Mouse (Mus musculus) cerebellum, postnatal 14 days (tissue): ENCODE measurements around the gene Retreg2.

Experiments
- DNase-seq, 2 experiments: peaks; one replicate each; pipeline ENCODE4 v3.0.0; 2021; ENCODE audit warnings: mixed read lengths in 2 of 2

Retreg2 gene

GRCm38 (mm10) chr1:75168472-75169464 lies 26.2 kb downstream of the Retreg2 start, which contains the start of gene Zfand2b:
Zfand2b (plus strand) TSS chr1:75168646.
- DNase-seq: peak; percentile 97

- peak; percentile 90 to 92 for DNase-seq
Observed at GRCm38 (mm10) chr1:75179334-75180104, 36.9 kb downstream of the Retreg2 start.

GRCm38 (mm10) chr1:75180105-75180590 lies 37.6 kb downstream of the Retreg2 start, which contains the start of gene Abcb6:
Abcb6 (minus strand) TSS chr1:75180392.
- peak; percentile 87 to 92 for DNase-seq

- no peak for DNase-seq
Observed at GRCm38 (mm10) chr1:75180741-75181140, 38.2 kb downstream of the Retreg2 start.

- DNase-seq: peak in 1 of 2 experiments; percentile 37
Observed at GRCm38 (mm10) chr1:75181377-75181870, 38.8 kb downstream of the Retreg2 start.

GRCm38 (mm10) chr1:75182160-75182559 lies 39.6 kb downstream of the Retreg2 start:
- DNase-seq: peak in 1 of 2 experiments; percentile 39

GRCm38 (mm10) chr1:75185495-75185894 lies 42.9 kb downstream of the Retreg2 start:
- DNase-seq: peak in 1 of 2 experiments; percentile 42

GRCm38 (mm10) chr1:75187126-75187525 lies 44.5 kb downstream of the Retreg2 start:
- DNase-seq: no peak

- no peak for DNase-seq
Observed at GRCm38 (mm10) chr1:75187914-75188483, 45.4 kb downstream of the Retreg2 start.

GRCm38 (mm10) chr1:75190577-75190976 lies 48.0 kb downstream of the Retreg2 start:
- no peak for DNase-seq

GRCm38 (mm10) chr1:75191258-75191621 lies 48.7 kb downstream of the Retreg2 start:
- DNase-seq: no peak

- peak; percentile 92 to 94 for DNase-seq
Observed at GRCm38 (mm10) chr1:75191622-75192402, 49.2 kb downstream of the Retreg2 start, which contains the start of the genes Ankzf1 and Atg9a. Ankzf1 (plus strand) TSS chr1:75192151. Atg9a (minus strand) TSS chr1:75192196.

GRCm38 (mm10) chr1:75192452-75192851 lies 49.9 kb downstream of the Retreg2 start:
- peak in 1 of 2 experiments; percentile 45 for DNase-seq
